Mouse (Mus musculus) heart, embryonic 10.5 days (tissue): ENCODE results near the gene Taf13. TPM values are rescaled to one million over a fixed set of nuclear protein-coding genes. Genes with fewer than 3 reads are reported as not detected.
"Not testable (repeated sequence)": the region's sequence is repeated elsewhere in the genome, so short reads cannot be mapped to it uniquely, and the experiment has no call there.

Source experiments
- DNase-seq: peaks from one replicate; pipeline ENCODE4 v3.0.0-alpha.2; 2017; ENCODE audit warnings: low spot score
- H3K27ac ChIP-seq: fragments of 300-500 bp; sonication (generic); 2 replicates; pipeline ENCODE4 v1.5.1; 2016; ENCODE audit warnings: mild to moderate bottlenecking
- H3K27me3 ChIP-seq: fragments of 300-500 bp; sonication (generic); 2 replicates; pipeline ENCODE4 v1.6.1; 2016; ENCODE audit warnings: mild to moderate bottlenecking; ENCODE audit not compliant: poor library complexity, insufficient read depth, severe bottlenecking
- H3K36me3 ChIP-seq: fragments of 300-500 bp; sonication (generic); 2 replicates; pipeline ENCODE4 v1.6.1; 2016; ENCODE audit warnings: mild to moderate bottlenecking, moderate library complexity
- H3K4me1 ChIP-seq: fragments of 300-500 bp; sonication (generic); 2 replicates; pipeline ENCODE4 v1.6.1; 2016; ENCODE audit warnings: mild to moderate bottlenecking
- H3K4me3 ChIP-seq: fragments of 300-500 bp; sonication (generic); 2 replicates; pipeline ENCODE4 v1.5.1; 2016; ENCODE audit warnings: mild to moderate bottlenecking, moderate library complexity
- H3K9me3 ChIP-seq: fragments of 300-500 bp; sonication (generic); 2 replicates; pipeline ENCODE4 v1.6.1; 2016; ENCODE audit warnings: mild to moderate bottlenecking, moderate library complexity
- WGBS: fragments of 180-500 bp; shearing (Covaris S2); methylation state at CpG from one replicate; pipeline ENCODE4 v1.1.7; 2016; 5-methylcytosine and 5-hydroxymethylcytosine counted together
- polyA plus RNA-seq: library from polyadenylated mRNA; unstranded; fragments of >200 nt; fragmentation: Nextera tagmentation; extraction: Ambion mirVana; gene quantifications from 2 replicates; pipeline ENCODE4 v1.2.1, GENCODE M21; 2016

Taf13 gene
- polyA plus RNA-seq, 1 experiment from 2014 or later = 35.6 TPM

DNA sequence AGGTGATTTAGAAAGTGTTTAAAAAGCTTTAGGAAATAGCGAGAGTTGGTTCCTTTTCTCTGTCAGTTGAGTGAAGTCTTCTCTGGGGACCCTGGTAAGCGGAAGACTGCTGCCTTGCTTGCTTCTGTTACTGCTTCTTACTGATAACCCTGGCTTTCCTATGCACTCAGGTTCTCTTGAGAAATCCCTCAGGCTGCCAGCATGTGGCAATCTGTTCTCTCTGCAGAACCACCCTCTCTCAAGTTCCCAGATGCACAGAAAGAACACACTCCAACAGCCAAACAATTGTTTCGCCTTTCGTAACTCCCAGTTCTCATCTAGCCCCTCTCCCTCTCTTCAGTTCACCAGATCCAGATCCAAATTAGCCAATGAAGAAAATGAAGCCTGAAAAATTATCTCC lies 13.6 kb upstream of the Taf13 start:
- Histone ChIP-seq H3K4me3 (no peak overlapping the region), H3K27ac (no peak overlapping the region), H3K36me3 (peaks cover 34% of the 10 kb centered on the region), H3K27me3 (no peaks in the 10 kb centered on the region), H3K9me3 (no peaks in the 10 kb centered on the region), H3K4me1 (peaks cover 16% of the 10 kb centered on the region; the same call in 1 of the 2 replicates)
- DNase-seq = no peak
- WGBS = 92% methylated on average over 4 of the region's 4 CpGs

GRCm38 (mm10) chr3:108562133-108562730 lies 9.3 kb upstream of the Taf13 start, which contains the start of gene Tmem167b:
Gene Tmem167b (minus strand): TSS chr3:108562466.
- Histone ChIP-seq H3K36me3 (peaks cover 28% of the 10 kb centered on the region), H3K27me3 (no peaks in the 10 kb centered on the region), H3K27ac (peak within 1 kb of the TSS; percentile 91), H3K9me3 (no peaks in the 10 kb centered on the region), H3K4me1 (peaks cover 15% of the 10 kb centered on the region; the same call in 1 of the 2 replicates), H3K4me3 (peak within 1 kb of the TSS; percentile 78)
- DNase-seq = peak; percentile 98
- under 1% methylated on average over 45 of the region's 45 CpGs for WGBS

- 9% methylated on average over 15 of the region's 15 CpGs for WGBS
- Histone ChIP-seq H3K9me3 (no peaks in the 10 kb centered on the region), H3K36me3 (peaks cover 24% of the 10 kb centered on the region), H3K4me1 (peaks cover 15% of the 10 kb centered on the region; the same call in 1 of the 2 replicates), H3K27me3 (no peaks in the 10 kb centered on the region), H3K4me3 (peak overlapping the region; percentile 78), H3K27ac (peak overlapping the region; percentile 91)
- no peak for DNase-seq
These were observed 8.7 kb upstream of the Taf13 start for GRCm38 (mm10) chr3:108562777-108563271.

DNA sequence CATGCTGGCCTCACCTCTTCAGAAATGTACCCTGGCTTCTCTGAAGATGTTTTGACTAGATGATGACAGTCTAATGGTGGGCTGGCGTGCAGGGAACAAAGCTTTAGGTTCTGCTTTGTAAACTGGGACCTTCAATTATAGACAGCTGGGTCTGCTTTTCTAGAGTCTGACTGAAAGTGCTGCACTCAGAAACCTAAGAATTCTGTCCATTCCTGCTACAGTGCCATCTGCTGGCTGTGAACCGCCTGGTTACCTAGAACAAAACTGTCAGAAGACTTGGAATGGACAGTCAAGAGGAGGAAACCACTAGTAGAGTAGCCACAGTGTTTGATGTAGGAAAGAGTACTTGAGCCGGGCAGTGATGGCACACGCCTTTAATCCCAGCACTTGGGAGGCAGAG lies 8.2 kb upstream of the Taf13 start:
- Histone ChIP-seq H3K27ac (peak overlapping the region; percentile 91), H3K4me3 (peak overlapping the region; percentile 78), H3K9me3 (no peaks in the 10 kb centered on the region), H3K27me3 (no peaks in the 10 kb centered on the region), H3K36me3 (peaks cover 19% of the 10 kb centered on the region), H3K4me1 (peaks cover 15% of the 10 kb centered on the region; the same call in 1 of the 2 replicates)
- DNase-seq = peak; percentile 89
- WGBS = 5% methylated on average over 4 of the region's 4 CpGs

- peaks cover 7% of the 10 kb centered on the region; the same call in 1 of the 2 replicates for H3K4me1 ChIP-seq
- H3K4me3 ChIP-seq = no peak overlapping the region
- H3K9me3 ChIP-seq = no peaks in the 10 kb centered on the region
- H3K27me3 ChIP-seq = no peaks in the 10 kb centered on the region
- H3K27ac ChIP-seq = no peak overlapping the region
- no peaks in the 10 kb centered on the region for H3K36me3 ChIP-seq
- DNase-seq = peak; percentile 47
- WGBS = 59% methylated on average over 15 of the region's 15 CpGs
These were observed 3.3 kb upstream of the Taf13 start for GRCm38 (mm10) chr3:108567990-108568877.

DNA sequence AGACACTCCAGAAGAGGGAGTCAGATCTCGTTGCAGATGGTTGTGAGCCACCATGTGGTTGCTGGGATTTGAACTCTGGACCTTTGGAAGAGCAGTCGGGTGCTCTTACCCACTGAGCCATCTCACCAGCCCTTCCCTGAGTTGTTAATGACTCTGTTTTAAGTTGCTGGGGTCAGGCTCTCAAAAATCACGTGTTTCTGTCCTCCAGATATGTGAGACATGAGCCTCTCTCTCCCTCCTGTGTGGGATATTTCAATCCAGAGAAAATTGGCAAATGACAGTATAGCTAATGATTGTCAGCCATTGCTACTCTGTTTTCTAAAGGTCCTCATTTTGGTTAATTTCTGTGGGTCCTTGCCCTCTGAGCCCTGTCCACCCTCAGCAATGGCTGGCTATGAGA lies 1.9 kb upstream of the Taf13 start:
- DNase-seq, H3K27ac ChIP-seq, H3K36me3 ChIP-seq, H3K27me3 ChIP-seq, H3K4me3 ChIP-seq, H3K4me1 ChIP-seq, H3K9me3 ChIP-seq: not testable (repeated sequence)
- 57% methylated on average over 3 of the region's 3 CpGs for WGBS

- Histone ChIP-seq H3K4me3 (peak overlapping the region; percentile 85; the same call in 1 of the 2 replicates), H3K27ac (no peak overlapping the region), H3K36me3 (no peaks in the 10 kb centered on the region), H3K4me1 (peaks cover 6% of the 10 kb centered on the region; the same call in 1 of the 2 replicates), H3K27me3 (no peaks in the 10 kb centered on the region), H3K9me3 (no peaks in the 10 kb centered on the region)
- 81% methylated on average over 14 of the region's 14 CpGs for WGBS
- DNase-seq = peak; percentile 58
These were observed 685 bp upstream of the Taf13 start for GRCm38 (mm10) chr3:108570813-108571212.

DNA sequence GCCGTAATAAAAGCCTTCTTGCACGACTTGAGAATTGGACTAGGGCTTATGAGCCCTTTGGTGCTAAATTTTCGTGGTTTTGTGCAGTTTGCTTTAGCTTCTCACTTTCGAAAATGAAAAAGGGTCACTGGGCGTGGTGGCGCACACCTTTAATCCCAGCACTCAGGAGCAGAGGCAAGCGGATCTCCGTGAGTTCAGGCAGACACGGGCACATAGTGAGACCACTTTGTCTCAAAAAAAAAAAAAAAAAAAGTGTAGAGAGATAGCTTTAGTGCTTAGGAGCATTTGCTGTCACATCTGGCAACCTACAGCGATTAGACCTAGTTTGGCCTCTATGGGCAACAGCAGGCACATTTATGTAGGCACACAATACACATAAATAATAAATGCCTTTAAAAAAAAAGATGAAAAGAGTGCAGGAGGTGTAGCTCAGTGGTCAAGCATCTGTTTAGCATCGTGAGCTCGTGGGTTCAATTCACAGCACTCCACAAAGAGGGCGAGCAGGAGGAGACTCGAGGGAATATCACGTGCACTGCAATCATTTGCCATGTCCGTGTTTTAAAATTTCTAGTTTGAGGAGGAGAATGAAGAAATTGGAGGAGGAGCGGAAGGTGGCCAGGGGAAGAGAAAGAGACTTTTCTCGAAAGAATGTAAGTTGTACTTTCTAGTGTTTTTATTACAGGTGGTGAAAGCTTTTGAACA lies 962 bp downstream of the Taf13 start:
- H3K4me1 ChIP-seq = peaks cover 6% of the 10 kb centered on the region; the same call in 1 of the 2 replicates
- 0 out of 2 replicates have a peak, but pooled peaks cover 5% of the 10 kb centered on the region for H3K36me3 ChIP-seq
- peak overlapping the region; percentile 92; the same call in 1 of the 2 replicates for H3K27ac ChIP-seq
- H3K9me3 ChIP-seq = no peaks in the 10 kb centered on the region
- no peaks in the 10 kb centered on the region for H3K27me3 ChIP-seq
- no peak for DNase-seq
- WGBS = 50% methylated on average over 18 of the region's 18 CpGs
- peak overlapping the region; percentile 85 for H3K4me3 ChIP-seq

DNA sequence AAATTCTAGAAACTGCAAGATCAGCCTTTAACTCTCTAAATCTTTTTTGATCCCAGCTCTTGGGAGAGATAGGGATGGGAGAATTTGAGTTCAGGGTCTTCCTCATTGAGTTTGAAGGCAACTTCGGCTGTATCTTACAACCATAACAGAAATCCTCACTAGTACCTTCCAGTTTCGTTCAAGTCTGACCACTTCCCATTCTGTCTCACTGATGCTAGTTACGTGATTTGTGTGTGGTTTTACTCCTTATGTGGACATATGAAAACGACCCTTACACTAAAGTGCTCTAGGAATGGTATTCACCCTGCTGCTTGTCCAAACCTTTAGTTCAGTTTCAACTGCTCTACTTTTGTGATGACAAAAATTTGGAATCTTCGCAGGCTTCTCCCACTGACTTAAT lies 2.5 kb downstream of the Taf13 start:
- 81% methylated on average over 5 of the region's 5 CpGs for WGBS

GRCm38 (mm10) chr3:108584580-108584979 lies 13.1 kb downstream of the Taf13 start:
- H3K4me3 ChIP-seq = no peak overlapping the region
- no peak overlapping the region for H3K27ac ChIP-seq
- no peaks in the 10 kb centered on the region for H3K27me3 ChIP-seq
- no peak for DNase-seq
- WGBS = 78% methylated on average over 4 of the region's 4 CpGs
- no peaks in the 10 kb centered on the region for H3K36me3 ChIP-seq
- H3K9me3 ChIP-seq = no peaks in the 10 kb centered on the region
- H3K4me1 ChIP-seq = no peaks in the 10 kb centered on the region

More for the DNA sequence above, 2.5 kb downstream of the Taf13 start:
- DNase-seq = no peak
- Histone ChIP-seq H3K27me3 (no peaks in the 10 kb centered on the region), H3K36me3 (peaks cover 16% of the 10 kb centered on the region; the same call in 1 of the 2 replicates), H3K4me1 (peaks cover 6% of the 10 kb centered on the region; the same call in 1 of the 2 replicates), H3K4me3 (no peak overlapping the region), H3K27ac (no peak overlapping the region), H3K9me3 (no peaks in the 10 kb centered on the region)

- Histone ChIP-seq H3K27me3 (no peaks in the 10 kb centered on the region), H3K4me1 (peaks cover 15% of the 10 kb centered on the region; the same call in 1 of the 2 replicates), H3K9me3 (no peaks in the 10 kb centered on the region), H3K27ac (no peak overlapping the region), H3K36me3 (no peaks in the 10 kb centered on the region), H3K4me3 (no peak overlapping the region)
- no peak for DNase-seq
- 45% methylated on average over 2 of the region's 2 CpGs for WGBS
These were observed 16.9 kb downstream of the Taf13 start for GRCm38 (mm10) chr3:108588446-108588845.

- Histone ChIP-seq H3K36me3 (no peaks in the 10 kb centered on the region), H3K9me3 (no peaks in the 10 kb centered on the region), H3K4me1 (peaks cover 15% of the 10 kb centered on the region; the same call in 1 of the 2 replicates), H3K4me3 (peak within 1 kb of the TSS; percentile 98), H3K27me3 (no peaks in the 10 kb centered on the region), H3K27ac (peak within 1 kb of the TSS; percentile 90)
- WGBS = 3% methylated on average over 44 of the region's 44 CpGs
- peak; percentile 97 for DNase-seq
These were observed 19.5 kb downstream of the Taf13 start, which contains the start of gene Wdr47 for GRCm38 (mm10) chr3:108590786-108591529. Gene Wdr47 (plus strand): TSS chr3:108591279.
